Mouse (Mus musculus): Measurements from ENCODE around the gene Krtap16-3.

Krtap16-3 gene

DNA sequence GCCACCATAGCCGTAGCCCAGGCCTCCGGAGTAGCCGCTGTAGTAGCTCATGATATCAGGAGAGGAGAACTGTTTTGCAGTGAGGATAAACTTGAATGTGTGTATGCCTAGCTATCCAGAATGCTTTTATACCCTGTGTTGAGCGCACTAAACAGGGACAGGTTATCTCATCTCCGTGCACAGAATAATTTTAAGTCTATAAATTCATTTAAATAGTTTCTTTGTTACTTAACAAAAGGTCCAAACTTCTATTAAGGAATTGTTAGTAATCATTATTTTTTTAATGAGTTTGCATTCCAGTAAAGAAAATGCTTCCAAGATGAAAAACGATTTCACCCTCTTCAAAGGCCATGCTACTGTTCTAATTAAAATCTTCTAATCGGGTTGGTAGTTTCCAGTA lies at the start of gene Krtap16-3:
Gene Krtap16-3 (minus strand): TSS at position 101 of the 400 bp plus-strand sequence.
- no peak for DNase-seq (ENCODE audit: low read depth, low spot score)

GRCm38 (mm10) chr16:89010659-89011058 lies 48.0 kb upstream of the Krtap16-3 start, which contains the start of gene Krtap22-2:
Gene Krtap22-2 (minus strand): TSS chr16:89010759.
- no peak for DNase-seq (ENCODE audit: low read depth, low spot score)

DNA sequence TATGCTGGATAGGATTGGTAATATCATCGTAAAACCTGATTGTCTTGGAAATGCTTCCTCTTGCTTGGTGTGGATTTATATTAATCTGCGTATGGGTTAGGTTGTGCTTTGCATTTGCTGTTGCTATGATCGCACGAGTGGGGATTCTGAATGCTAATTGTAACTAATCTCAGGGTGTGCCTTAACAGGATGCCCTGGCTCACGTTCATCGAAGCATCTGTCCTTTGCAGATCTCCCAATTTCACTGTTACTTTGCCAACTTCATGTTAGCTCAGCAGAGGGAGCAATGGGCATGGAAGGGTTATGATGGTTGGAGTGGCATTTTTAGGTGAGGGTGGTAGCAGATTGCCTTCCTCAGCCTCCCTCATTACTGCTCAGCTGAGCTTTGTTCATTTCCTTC lies 21.6 kb downstream of the Krtap16-3 start:
- DNase-seq (ENCODE audit: low read depth, low spot score) = no peak

DNA sequence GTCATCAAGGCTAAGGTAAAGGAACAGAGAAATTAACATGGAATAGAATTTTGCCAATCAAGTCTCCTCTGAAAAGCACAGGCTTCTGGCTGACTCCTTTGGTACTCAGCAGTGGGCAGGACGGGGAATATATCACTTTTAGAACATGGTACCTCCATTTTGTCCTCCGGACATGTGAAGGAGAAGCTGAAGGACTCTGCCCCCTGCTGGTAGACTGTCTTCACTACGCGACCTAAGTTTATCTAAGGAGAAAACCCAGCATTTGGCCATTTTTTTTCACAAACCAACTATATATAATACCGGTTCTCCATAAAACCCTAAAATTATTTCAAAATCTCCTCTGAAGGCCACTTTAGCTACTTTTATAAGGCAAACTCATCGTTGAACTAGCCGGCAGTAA lies 24.4 kb downstream of the Krtap16-3 start:
- DNase-seq (ENCODE audit: low read depth, low spot score) = peak; percentile 28

DNA sequence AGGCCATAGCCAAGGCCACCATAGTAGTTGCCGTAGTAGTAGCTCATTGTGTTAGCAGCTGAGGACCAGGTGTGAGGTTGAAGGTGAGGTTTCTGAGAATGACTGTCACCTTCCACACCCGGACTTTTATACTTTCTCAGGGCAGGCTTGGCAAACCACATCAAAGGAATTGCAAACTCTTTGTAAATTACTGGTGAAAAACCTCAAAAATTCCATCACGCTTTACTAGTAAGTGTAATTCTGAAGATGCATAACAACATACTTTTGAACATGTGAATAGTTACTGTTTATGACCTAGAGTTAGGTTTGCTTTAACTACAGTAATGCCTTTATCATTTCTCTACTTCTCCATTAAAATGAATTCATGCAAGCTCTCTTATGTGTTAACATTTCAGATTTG lies 30.5 kb downstream of the Krtap16-3 start, which contains the start of gene Krtap19-9b:
Gene Krtap19-9b (minus strand): TSS at position 101 of the 400 bp plus-strand sequence.
- no peak for DNase-seq (ENCODE audit: low read depth, low spot score)
